Mouse (Mus musculus): ENCODE results near the gene Gabbr1. TPM values are rescaled to one million over a fixed set of nuclear protein-coding genes. Genes with fewer than 3 reads are reported as not detected.
"Not testable (repeated sequence)": the region's sequence is repeated elsewhere in the genome, so short reads cannot be mapped to it uniquely, and the experiment has no call there.

The Gabbr1 gene
- polyA plus RNA-seq, 1 experiment from 2014 or later: 6.2 TPM

- H3K4me2 ChIP-seq (ENCODE audit: low read depth, low read length): no peak overlapping the region
- no peaks in the 10 kb centered on the region for H3K4me1 ChIP-seq (ENCODE audit: control insufficient read depth, insufficient read depth, low read length)
- no peak overlapping the region for H3K27ac ChIP-seq (ENCODE audit: low read length)
- 75% methylated on average over 3 of the region's 3 CpGs for WGBS
- no peaks in the 10 kb centered on the region for H3K9me3 ChIP-seq (ENCODE audit: control insufficient read depth, low read length)
- no peak overlapping the region for H3K4me3 ChIP-seq (ENCODE audit: low read length)
- no peak for ATAC-seq
- H3K36me3 ChIP-seq (ENCODE audit: control insufficient read depth, insufficient read depth, low read length): no peaks in the 10 kb centered on the region
- no peaks in the 10 kb centered on the region for H3K27me3 ChIP-seq (replicated peaks; ENCODE audit: control insufficient read depth, insufficient read depth, low read length)
- H3K9ac ChIP-seq (ENCODE audit: low read depth, low read length): no peak overlapping the region
Measured at GRCm38 (mm10) chr17:37011719-37012118, 34.0 kb upstream of the Gabbr1 start.

GRCm38 (mm10) chr17:37012141-37012540, 33.6 kb upstream of the Gabbr1 start:
- WGBS: 61% methylated on average over 5 of the region's 5 CpGs
- ATAC-seq: no peak
- H3K27me3 ChIP-seq (replicated peaks; ENCODE audit: control insufficient read depth, insufficient read depth, low read length): no peaks in the 10 kb centered on the region
- H3K9ac ChIP-seq (ENCODE audit: low read depth, low read length): no peak overlapping the region
- no peak overlapping the region for H3K4me2 ChIP-seq (ENCODE audit: low read depth, low read length)
- no peak overlapping the region for H3K27ac ChIP-seq (ENCODE audit: low read length)
- H3K9me3 ChIP-seq (ENCODE audit: control insufficient read depth, low read length): no peaks in the 10 kb centered on the region
- no peak overlapping the region for H3K4me3 ChIP-seq (ENCODE audit: low read length)
- H3K36me3 ChIP-seq (ENCODE audit: control insufficient read depth, insufficient read depth, low read length): no peaks in the 10 kb centered on the region
- H3K4me1 ChIP-seq (ENCODE audit: control insufficient read depth, insufficient read depth, low read length): no peaks in the 10 kb centered on the region

GRCm38 (mm10) chr17:37016333-37016732, 29.4 kb upstream of the Gabbr1 start:
- Histone ChIP-seq H3K27me3 (replicated peaks; ENCODE audit: control insufficient read depth, insufficient read depth, low read length) (no peaks in the 10 kb centered on the region), H3K4me2 (ENCODE audit: low read depth, low read length) (no peak overlapping the region), H3K36me3 (ENCODE audit: control insufficient read depth, insufficient read depth, low read length) (no peaks in the 10 kb centered on the region), H3K9ac (ENCODE audit: low read depth, low read length) (no peak overlapping the region), H3K27ac (ENCODE audit: low read length) (no peak overlapping the region), H3K4me3 (ENCODE audit: low read length) (no peak overlapping the region), H3K4me1 (ENCODE audit: control insufficient read depth, insufficient read depth, low read length) (no peaks in the 10 kb centered on the region), H3K9me3 (ENCODE audit: control insufficient read depth, low read length) (no peaks in the 10 kb centered on the region)
- peak; percentile 40; the same call in 1 of the 2 replicates for ATAC-seq

- no peak overlapping the region for H3K9ac ChIP-seq (ENCODE audit: low read depth, low read length)
- no peaks in the 10 kb centered on the region for H3K36me3 ChIP-seq (ENCODE audit: control insufficient read depth, insufficient read depth, low read length)
- WGBS: 73% methylated on average over 3 of the region's 3 CpGs
- no peak overlapping the region for H3K4me3 ChIP-seq (ENCODE audit: low read length)
- H3K27me3 ChIP-seq (replicated peaks; ENCODE audit: control insufficient read depth, insufficient read depth, low read length): no peaks in the 10 kb centered on the region
- no peak overlapping the region for H3K27ac ChIP-seq (ENCODE audit: low read length)
- ATAC-seq: no peak
- H3K4me1 ChIP-seq (ENCODE audit: control insufficient read depth, insufficient read depth, low read length): no peaks in the 10 kb centered on the region
- H3K4me2 ChIP-seq (ENCODE audit: low read depth, low read length): no peak overlapping the region
- no peaks in the 10 kb centered on the region for H3K9me3 ChIP-seq (ENCODE audit: control insufficient read depth, low read length)
Measured at GRCm38 (mm10) chr17:37018328-37018727, 27.4 kb upstream of the Gabbr1 start.

GRCm38 (mm10) chr17:37019242-37019641, 26.5 kb upstream of the Gabbr1 start:
- not testable (repeated sequence) for H3K9me3 ChIP-seq (ENCODE audit: control insufficient read depth, low read length); H3K4me1 ChIP-seq (ENCODE audit: control insufficient read depth, insufficient read depth, low read length); H3K4me2 ChIP-seq (ENCODE audit: low read depth, low read length); ATAC-seq; H3K9ac ChIP-seq (ENCODE audit: low read depth, low read length); H3K27me3 ChIP-seq (replicated peaks; ENCODE audit: control insufficient read depth, insufficient read depth, low read length); H3K27ac ChIP-seq (ENCODE audit: low read length); H3K36me3 ChIP-seq (ENCODE audit: control insufficient read depth, insufficient read depth, low read length); H3K4me3 ChIP-seq (ENCODE audit: low read length)
- 89% methylated on average over 5 of the region's 5 CpGs for WGBS

- ATAC-seq: no peak
- 77% methylated on average over 9 of the region's 9 CpGs for WGBS
- Histone ChIP-seq H3K4me3 (ENCODE audit: low read length) (no peak within 1 kb of the TSS), H3K9me3 (ENCODE audit: control insufficient read depth, low read length) (no peaks in the 10 kb centered on the region), H3K4me2 (ENCODE audit: low read depth, low read length) (no peak within 1 kb of the TSS), H3K36me3 (ENCODE audit: control insufficient read depth, insufficient read depth, low read length) (no peaks in the 10 kb centered on the region), H3K9ac (ENCODE audit: low read depth, low read length) (no peak within 1 kb of the TSS), H3K27ac (ENCODE audit: low read length) (no peak within 1 kb of the TSS), H3K4me1 (ENCODE audit: control insufficient read depth, insufficient read depth, low read length) (no peaks in the 10 kb centered on the region), H3K27me3 (replicated peaks; ENCODE audit: control insufficient read depth, insufficient read depth, low read length) (no peaks in the 10 kb centered on the region)
Measured at GRCm38 (mm10) chr17:37022628-37023576, 22.9 kb upstream of the Gabbr1 start, which contains the start of gene Mog. Mog (minus strand) TSS chr17:37023398.

GRCm38 (mm10) chr17:37026425-37026824, 19.3 kb upstream of the Gabbr1 start:
- ATAC-seq: no peak
- Histone ChIP-seq H3K27ac (ENCODE audit: low read length) (no peak overlapping the region), H3K27me3 (replicated peaks; ENCODE audit: control insufficient read depth, insufficient read depth, low read length) (no peaks in the 10 kb centered on the region), H3K36me3 (ENCODE audit: control insufficient read depth, insufficient read depth, low read length) (no peaks in the 10 kb centered on the region), H3K4me1 (ENCODE audit: control insufficient read depth, insufficient read depth, low read length) (no peaks in the 10 kb centered on the region), H3K9ac (ENCODE audit: low read depth, low read length) (no peak overlapping the region), H3K4me2 (ENCODE audit: low read depth, low read length) (no peak overlapping the region), H3K9me3 (ENCODE audit: control insufficient read depth, low read length) (no peaks in the 10 kb centered on the region), H3K4me3 (ENCODE audit: low read length) (no peak overlapping the region)
- 90% methylated on average over 2 of the region's 2 CpGs for WGBS

GRCm38 (mm10) chr17:37027486-37027885, 18.3 kb upstream of the Gabbr1 start:
- ATAC-seq: no peak
- no peaks in the 10 kb centered on the region for H3K36me3 ChIP-seq (ENCODE audit: control insufficient read depth, insufficient read depth, low read length)
- no peaks in the 10 kb centered on the region for H3K27me3 ChIP-seq (replicated peaks; ENCODE audit: control insufficient read depth, insufficient read depth, low read length)
- no peaks in the 10 kb centered on the region for H3K9me3 ChIP-seq (ENCODE audit: control insufficient read depth, low read length)
- H3K27ac ChIP-seq (ENCODE audit: low read length): peak overlapping the region; percentile 95; the same call in 1 of the 2 replicates
- H3K4me1 ChIP-seq (ENCODE audit: control insufficient read depth, insufficient read depth, low read length): no peaks in the 10 kb centered on the region
- 95% methylated on average over 4 of the region's 4 CpGs for WGBS
- no peak overlapping the region for H3K4me2 ChIP-seq (ENCODE audit: low read depth, low read length)
- no peak overlapping the region for H3K9ac ChIP-seq (ENCODE audit: low read depth, low read length)
- no peak overlapping the region for H3K4me3 ChIP-seq (ENCODE audit: low read length)

GRCm38 (mm10) chr17:37028212-37028611, 17.6 kb upstream of the Gabbr1 start:
- WGBS: 8% methylated on average over 10 of the region's 10 CpGs
- Histone ChIP-seq H3K36me3 (ENCODE audit: control insufficient read depth, insufficient read depth, low read length) (no peaks in the 10 kb centered on the region), H3K9me3 (ENCODE audit: control insufficient read depth, low read length) (no peaks in the 10 kb centered on the region), H3K4me3 (ENCODE audit: low read length) (peak overlapping the region; percentile 65), H3K27ac (ENCODE audit: low read length) (peak overlapping the region; percentile 95), H3K4me2 (ENCODE audit: low read depth, low read length) (peak overlapping the region; percentile 63), H3K9ac (ENCODE audit: low read depth, low read length) (peak overlapping the region; percentile 60), H3K4me1 (ENCODE audit: control insufficient read depth, insufficient read depth, low read length) (no peaks in the 10 kb centered on the region), H3K27me3 (replicated peaks; ENCODE audit: control insufficient read depth, insufficient read depth, low read length) (no peaks in the 10 kb centered on the region)
- ATAC-seq: peak; percentile 60; the same call in 1 of the 2 replicates
